Mouse (Mus musculus) embryo, embryonic 10 days (tissue): ENCODE measurements around the gene Phf23.
"Not testable (repeated sequence)": the region's sequence is repeated elsewhere in the genome, so short reads cannot be mapped to it uniquely, and the experiment has no call there.

Experiments used
- DNase-seq: peaks from one replicate; pipeline ENCODE4 v3.0.0-alpha.2; 2015; ENCODE audit warnings: low spot score

Phf23 gene

GRCm38 (mm10) chr11:70000396-70000898, 4.9 kb downstream of the Phf23 start, which contains the start of gene Dvl2:
Gene Dvl2, plus strand, starts transcription at chr11:70000595.
- DNase-seq, result peak; percentile 99

- no peak for DNase-seq
Measured at GRCm38 (mm10) chr11:70001159-70001558, 5.6 kb downstream of the Phf23 start.

DNA sequence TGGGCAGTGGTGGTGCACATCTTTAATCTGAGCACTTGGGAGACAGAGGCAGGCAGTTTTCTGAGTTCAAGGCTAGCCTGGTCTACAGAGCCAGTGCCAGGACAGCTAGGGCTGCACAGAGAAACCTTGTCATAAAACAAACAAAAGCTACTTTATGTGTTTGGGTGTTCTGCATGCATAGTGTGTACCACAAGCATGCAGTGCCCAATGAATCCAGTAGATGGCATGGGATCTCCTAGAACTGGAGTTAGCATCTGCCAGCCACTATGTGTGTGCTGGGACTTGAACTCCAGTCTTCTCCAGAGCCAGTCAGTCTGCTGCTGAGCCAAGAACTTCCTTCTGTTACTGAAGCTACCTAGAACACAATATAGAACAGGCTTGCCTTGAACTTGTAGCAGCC, 6.3 kb downstream of the Phf23 start:
- peak; percentile 73 for DNase-seq

- no peak for DNase-seq
Measured at GRCm38 (mm10) chr11:70002471-70002870, 6.9 kb downstream of the Phf23 start.

GRCm38 (mm10) chr11:70005521-70005920, 9.9 kb downstream of the Phf23 start:
- DNase-seq, result peak; percentile 61

GRCm38 (mm10) chr11:70010033-70010432, 14.5 kb downstream of the Phf23 start:
- DNase-seq, result no peak

DNA sequence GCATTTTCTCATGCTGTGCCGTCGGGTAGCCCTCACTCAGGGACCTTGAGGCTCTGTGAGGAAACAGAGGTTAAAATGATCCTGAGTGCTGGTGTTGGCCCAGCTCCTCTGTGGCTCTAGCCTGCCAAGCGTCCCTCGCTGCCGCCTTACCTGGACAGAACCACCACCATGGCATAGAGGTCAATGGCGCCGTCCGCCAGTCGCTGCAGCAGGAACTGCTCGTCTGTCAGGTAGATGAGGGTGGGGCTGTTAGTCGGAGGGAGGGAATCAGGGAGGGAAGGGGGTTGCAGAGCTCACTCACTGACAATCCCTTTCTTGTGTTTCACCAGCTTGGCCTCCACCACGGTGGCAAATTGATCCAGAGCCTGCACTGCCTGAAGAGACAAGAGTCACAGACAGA, 15.0 kb downstream of the Phf23 start:
- no peak for DNase-seq

DNA sequence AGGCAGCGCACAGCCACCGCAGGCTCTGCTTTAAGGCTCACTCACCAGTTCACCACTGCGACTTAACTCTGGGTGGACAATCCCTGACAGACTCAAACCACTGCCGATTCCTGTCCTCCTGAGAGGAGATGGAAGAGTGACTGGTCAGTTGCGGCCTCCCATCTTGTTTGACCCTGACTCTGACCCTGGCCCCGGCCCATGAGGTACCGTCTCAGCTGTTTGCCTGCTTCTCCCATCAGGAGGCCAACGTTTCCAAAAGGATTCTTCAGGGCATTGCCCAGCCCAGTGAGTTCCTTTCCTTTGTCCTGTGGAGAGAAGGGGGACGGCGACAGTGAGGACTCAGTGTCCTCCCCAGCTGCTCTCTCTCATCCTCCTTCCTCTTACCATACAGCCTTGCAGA, 15.4 kb downstream of the Phf23 start:
- DNase-seq, result no peak

DNA sequence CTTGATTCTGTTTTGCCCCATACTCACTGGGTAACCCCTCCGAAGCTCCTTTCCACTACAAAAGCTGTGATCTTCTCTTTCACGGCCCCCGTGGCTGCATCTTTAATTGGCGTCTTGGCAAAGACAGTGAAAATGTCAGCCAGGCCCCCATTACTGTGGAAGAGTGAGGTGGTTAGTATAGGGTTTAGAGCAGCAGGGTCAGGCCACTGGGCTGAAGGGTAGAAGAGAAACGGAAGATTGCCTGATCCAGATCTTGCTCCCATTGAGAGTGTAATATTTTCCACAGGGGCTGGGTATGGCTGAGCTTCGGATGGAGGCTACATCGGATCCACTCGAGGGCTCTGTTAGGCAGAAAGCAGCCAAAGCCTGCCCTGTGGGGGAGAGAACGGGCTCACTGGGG, 17.4 kb downstream of the Phf23 start:
- DNase-seq, result no peak

GRCm38 (mm10) chr11:70013408-70013807, 17.8 kb downstream of the Phf23 start:
- DNase-seq, result no peak

- DNase-seq, result no peak
Measured at GRCm38 (mm10) chr11:70014051-70014450, 18.5 kb downstream of the Phf23 start.

GRCm38 (mm10) chr11:70014880-70015558, 19.4 kb downstream of the Phf23 start, which contains the start of gene Acadvl:
Gene Acadvl, minus strand, starts transcription at chr11:70015411.
- peak; percentile 98 for DNase-seq

- no peak for DNase-seq
Measured at GRCm38 (mm10) chr11:70015677-70016076, 20.1 kb downstream of the Phf23 start.

- not testable (repeated sequence) for DNase-seq
Measured at GRCm38 (mm10) chr11:70016177-70016576, 20.6 kb downstream of the Phf23 start.

- DNase-seq, result no peak
Measured at GRCm38 (mm10) chr11:70016669-70017068, 21.1 kb downstream of the Phf23 start, which contains the start of gene Dlg4. Gene Dlg4, plus strand, starts transcription at chr11:70016942.

GRCm38 (mm10) chr11:70017199-70017767, 21.7 kb downstream of the Phf23 start:
- DNase-seq, result no peak

GRCm38 (mm10) chr11:70018131-70018990, 22.8 kb downstream of the Phf23 start:
- DNase-seq, result peak; percentile 83

DNA sequence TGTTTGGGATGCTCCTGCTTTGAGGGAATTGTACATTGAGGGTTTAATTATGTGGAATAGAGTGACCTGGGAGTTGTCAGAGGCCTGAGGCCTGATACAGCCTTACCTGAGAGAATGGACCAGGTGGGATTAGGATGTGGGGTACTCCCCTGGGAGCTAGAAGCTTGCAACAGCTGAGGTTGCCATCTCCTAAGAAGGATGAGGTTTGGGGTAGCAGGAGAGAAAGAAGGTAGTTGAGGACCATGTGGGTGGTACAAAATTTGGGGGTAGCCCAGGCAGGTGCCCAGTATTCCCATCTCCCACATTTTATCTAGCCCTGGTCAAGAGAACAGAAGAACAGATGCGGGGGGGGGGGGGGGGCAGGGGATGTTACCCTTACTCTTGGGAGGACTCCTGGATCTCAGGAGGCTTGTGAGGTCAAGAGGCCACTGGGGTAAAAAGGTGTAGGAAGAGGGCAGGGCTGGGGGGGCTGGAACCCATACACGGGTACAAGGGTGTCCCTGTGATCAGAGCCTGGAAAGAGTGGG, 24.0 kb downstream of the Phf23 start:
- no peak for DNase-seq

DNA sequence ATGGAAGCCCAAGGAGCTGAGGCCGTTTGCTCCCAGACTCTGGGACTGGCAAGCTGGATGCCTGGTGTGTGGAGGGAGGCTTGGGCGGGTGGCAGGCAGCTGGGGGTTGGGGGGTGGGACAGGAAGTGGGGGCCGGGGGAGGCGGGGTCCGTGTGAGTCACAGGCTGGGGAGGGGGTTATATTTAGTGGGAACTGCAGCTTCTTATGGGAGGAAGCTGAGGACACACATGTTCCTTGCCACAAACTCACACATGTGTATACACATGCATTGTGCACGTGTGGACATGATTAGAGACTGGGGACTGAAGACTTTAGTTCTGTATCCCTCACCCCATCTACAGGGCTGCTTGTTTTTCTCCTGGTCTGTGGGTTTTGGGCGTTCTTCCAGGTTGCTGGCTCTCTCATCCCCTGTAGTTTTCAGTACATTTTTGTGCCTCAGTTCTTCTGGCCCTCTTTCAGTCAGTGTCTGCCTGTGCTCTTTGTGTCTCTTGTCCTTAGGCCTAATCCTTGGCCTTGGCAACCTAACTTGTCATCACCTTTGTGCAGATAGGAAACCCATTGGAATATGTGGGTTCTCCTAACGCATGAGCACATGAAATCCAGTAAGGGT, 24.6 kb downstream of the Phf23 start:
- DNase-seq, result no peak

DNA sequence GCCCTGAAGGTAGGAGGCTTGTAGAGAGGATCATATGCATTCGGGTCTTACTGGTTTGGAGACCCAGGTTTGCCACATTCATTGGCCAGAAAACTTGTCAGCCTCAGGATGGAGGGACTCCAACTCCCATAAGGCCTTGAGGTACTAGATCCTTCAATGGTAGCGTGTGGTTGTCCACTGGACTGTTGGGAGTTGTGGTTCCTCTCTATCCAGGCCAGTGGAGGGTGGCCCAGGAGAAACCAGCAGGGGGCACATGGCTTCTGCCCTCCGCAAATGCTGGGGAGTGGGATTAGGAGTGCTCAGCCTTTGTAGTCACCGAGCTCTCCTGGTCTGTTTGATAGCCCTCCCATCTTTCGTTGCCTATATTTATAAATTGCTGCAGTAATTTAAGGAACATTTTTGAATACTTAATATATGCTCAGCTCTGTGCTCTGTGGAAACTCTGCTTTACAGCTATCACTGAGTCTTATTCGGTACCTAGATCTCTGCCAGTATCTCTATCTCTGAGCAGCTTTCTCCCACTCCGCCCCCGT, 25.2 kb downstream of the Phf23 start:
- peak; percentile 94 for DNase-seq
